Mouse (Mus musculus): ENCODE measurements at regions not wholly inside any gene's neighbourhood (a gene's known extent, or its start where the extent isn't known, plus 50 kb on each side); places are given as distances from the start of the nearest gene placed in this dataset.
A peak's percentile ranks its signal among the peaks of the same experiment; 100 is the strongest.

- WGBS, result 65% methylated on average over 8 of the region's 8 CpGs
- Histone ChIP-seq H3K4me1 (ENCODE audit: control insufficient read depth, insufficient read depth, low read length) (no peaks in the 10 kb centered on the region), H3K4me3 (ENCODE audit: low read depth, low read length) (no peak overlapping the region), H3K4me2 (ENCODE audit: low read depth, low read length) (no peak overlapping the region), H3K27ac (ENCODE audit: low read depth, low read length) (no peak overlapping the region), H3K9me3 (ENCODE audit: control insufficient read depth, low read length) (no peaks in the 10 kb centered on the region), H3K36me3 (ENCODE audit: control insufficient read depth, insufficient read depth, low read length) (no peaks in the 10 kb centered on the region), H3K9ac (replicated peaks; ENCODE audit: low read depth, low read length) (no peak overlapping the region), H3K27me3 (ENCODE audit: control insufficient read depth, insufficient read depth, low read length) (no peaks in the 10 kb centered on the region)
- no peak for ATAC-seq (ENCODE audit: low read depth)
Measured at GRCm38 (mm10) chr14:68973636-68974101, 320.4 kb downstream of the Synb start.

GRCm38 (mm10) chr14:68966758-68967157, 327.3 kb downstream of the Synb start:
- H3K36me3 ChIP-seq (ENCODE audit: control insufficient read depth, insufficient read depth, low read length), result no peaks in the 10 kb centered on the region
- H3K4me2 ChIP-seq (ENCODE audit: low read depth, low read length), result no peak overlapping the region
- H3K4me1 ChIP-seq (ENCODE audit: control insufficient read depth, insufficient read depth, low read length), result no peaks in the 10 kb centered on the region
- no peak for ATAC-seq (ENCODE audit: low read depth)
- H3K9me3 ChIP-seq (ENCODE audit: control insufficient read depth, low read length), result no peaks in the 10 kb centered on the region
- WGBS, result 3% methylated on average over 1 of the region's 1 CpGs
- no peak overlapping the region for H3K9ac ChIP-seq (replicated peaks; ENCODE audit: low read depth, low read length)
- H3K27ac ChIP-seq (ENCODE audit: low read depth, low read length), result no peak overlapping the region
- no peak overlapping the region for H3K4me3 ChIP-seq (ENCODE audit: low read depth, low read length)
- no peaks in the 10 kb centered on the region for H3K27me3 ChIP-seq (ENCODE audit: control insufficient read depth, insufficient read depth, low read length)

- no peak overlapping the region for H3K9ac ChIP-seq (replicated peaks; ENCODE audit: low read depth, low read length)
- H3K27me3 ChIP-seq (ENCODE audit: control insufficient read depth, insufficient read depth, low read length), result no peaks in the 10 kb centered on the region
- ATAC-seq (ENCODE audit: low read depth), result no peak
- no peak overlapping the region for H3K4me3 ChIP-seq (ENCODE audit: low read depth, low read length)
- no peaks in the 10 kb centered on the region for H3K4me1 ChIP-seq (ENCODE audit: control insufficient read depth, insufficient read depth, low read length)
- no peaks in the 10 kb centered on the region for H3K36me3 ChIP-seq (ENCODE audit: control insufficient read depth, insufficient read depth, low read length)
- 48% methylated on average over 9 of the region's 9 CpGs for WGBS
- H3K4me2 ChIP-seq (ENCODE audit: low read depth, low read length), result no peak overlapping the region
- H3K27ac ChIP-seq (ENCODE audit: low read depth, low read length), result no peak overlapping the region
- H3K9me3 ChIP-seq (ENCODE audit: control insufficient read depth, low read length), result no peaks in the 10 kb centered on the region
Measured at GRCm38 (mm10) chr14:68954577-68955460, 339.3 kb downstream of the Synb start.

GRCm38 (mm10) chr14:68945906-68946305, 348.2 kb downstream of the Synb start:
- WGBS, result 90% methylated on average over 3 of the region's 3 CpGs
- Histone ChIP-seq H3K27me3 (ENCODE audit: control insufficient read depth, insufficient read depth, low read length) (no peaks in the 10 kb centered on the region), H3K9me3 (ENCODE audit: control insufficient read depth, low read length) (no peaks in the 10 kb centered on the region), H3K27ac (ENCODE audit: low read depth, low read length) (no peak overlapping the region), H3K4me3 (ENCODE audit: low read depth, low read length) (no peak overlapping the region), H3K9ac (replicated peaks; ENCODE audit: low read depth, low read length) (no peak overlapping the region), H3K4me1 (ENCODE audit: control insufficient read depth, insufficient read depth, low read length) (no peaks in the 10 kb centered on the region), H3K4me2 (ENCODE audit: low read depth, low read length) (no peak overlapping the region), H3K36me3 (ENCODE audit: control insufficient read depth, insufficient read depth, low read length) (no peaks in the 10 kb centered on the region)
- ATAC-seq (ENCODE audit: low read depth), result no peak

GRCm38 (mm10) chr14:68945434-68945833, 348.7 kb downstream of the Synb start:
- H3K4me1 ChIP-seq (ENCODE audit: control insufficient read depth, insufficient read depth, low read length), result no peaks in the 10 kb centered on the region
- no peak for ATAC-seq (ENCODE audit: low read depth)
- H3K9ac ChIP-seq (replicated peaks; ENCODE audit: low read depth, low read length), result no peak overlapping the region
- H3K9me3 ChIP-seq (ENCODE audit: control insufficient read depth, low read length), result no peaks in the 10 kb centered on the region
- H3K4me3 ChIP-seq (ENCODE audit: low read depth, low read length), result no peak overlapping the region
- no peak overlapping the region for H3K27ac ChIP-seq (ENCODE audit: low read depth, low read length)
- H3K4me2 ChIP-seq (ENCODE audit: low read depth, low read length), result no peak overlapping the region
- WGBS, result 46% methylated on average over 4 of the region's 4 CpGs
- no peaks in the 10 kb centered on the region for H3K27me3 ChIP-seq (ENCODE audit: control insufficient read depth, insufficient read depth, low read length)
- no peaks in the 10 kb centered on the region for H3K36me3 ChIP-seq (ENCODE audit: control insufficient read depth, insufficient read depth, low read length)

GRCm38 (mm10) chr14:68941759-68942158, 352.3 kb downstream of the Synb start:
- Histone ChIP-seq H3K27ac (ENCODE audit: low read depth, low read length) (no peak overlapping the region), H3K27me3 (ENCODE audit: control insufficient read depth, insufficient read depth, low read length) (no peaks in the 10 kb centered on the region), H3K9ac (replicated peaks; ENCODE audit: low read depth, low read length) (no peak overlapping the region), H3K4me3 (ENCODE audit: low read depth, low read length) (no peak overlapping the region), H3K9me3 (ENCODE audit: control insufficient read depth, low read length) (no peaks in the 10 kb centered on the region), H3K4me1 (ENCODE audit: control insufficient read depth, insufficient read depth, low read length) (no peaks in the 10 kb centered on the region), H3K36me3 (ENCODE audit: control insufficient read depth, insufficient read depth, low read length) (no peaks in the 10 kb centered on the region), H3K4me2 (ENCODE audit: low read depth, low read length) (no peak overlapping the region)
- WGBS, result 75% methylated on average over 2 of the region's 2 CpGs
- no peak for ATAC-seq (ENCODE audit: low read depth)

GRCm38 (mm10) chr14:68941132-68941690, 352.9 kb downstream of the Synb start:
- no peaks in the 10 kb centered on the region for H3K4me1 ChIP-seq (ENCODE audit: control insufficient read depth, insufficient read depth, low read length)
- no peak overlapping the region for H3K9ac ChIP-seq (replicated peaks; ENCODE audit: low read depth, low read length)
- H3K27ac ChIP-seq (ENCODE audit: low read depth, low read length), result no peak overlapping the region
- no peaks in the 10 kb centered on the region for H3K27me3 ChIP-seq (ENCODE audit: control insufficient read depth, insufficient read depth, low read length)
- no peak overlapping the region for H3K4me3 ChIP-seq (ENCODE audit: low read depth, low read length)
- ATAC-seq (ENCODE audit: low read depth), result no peak
- no peaks in the 10 kb centered on the region for H3K9me3 ChIP-seq (ENCODE audit: control insufficient read depth, low read length)
- H3K36me3 ChIP-seq (ENCODE audit: control insufficient read depth, insufficient read depth, low read length), result no peaks in the 10 kb centered on the region
- WGBS, result 23% methylated on average over 7 of the region's 7 CpGs
- no peak overlapping the region for H3K4me2 ChIP-seq (ENCODE audit: low read depth, low read length)

- WGBS, result 55% methylated on average over 6 of the region's 6 CpGs
- Histone ChIP-seq H3K27ac (ENCODE audit: low read depth, low read length) (0 out of 2 replicates have a peak overlapping the region, but pooled peaks have one; percentile 12), H3K4me1 (ENCODE audit: control insufficient read depth, insufficient read depth, low read length) (peaks cover 13% of the 10 kb centered on the region; the same call in 1 of the 2 replicates), H3K9me3 (ENCODE audit: control insufficient read depth, low read length) (no peaks in the 10 kb centered on the region), H3K4me3 (ENCODE audit: low read depth, low read length) (no peak overlapping the region), H3K9ac (replicated peaks; ENCODE audit: low read depth, low read length) (no peak overlapping the region), H3K4me2 (ENCODE audit: low read depth, low read length) (no peak overlapping the region; the same call in 1 of the 2 replicates), H3K27me3 (ENCODE audit: control insufficient read depth, insufficient read depth, low read length) (no peaks in the 10 kb centered on the region), H3K36me3 (ENCODE audit: control insufficient read depth, insufficient read depth, low read length) (no peaks in the 10 kb centered on the region)
- peak; percentile 38 for ATAC-seq (ENCODE audit: low read depth)
Measured at GRCm38 (mm10) chr14:68935303-68935662, 358.8 kb downstream of the Synb start.

GRCm38 (mm10) chr14:68934611-68935302, 359.3 kb downstream of the Synb start:
- no peak overlapping the region for H3K9ac ChIP-seq (replicated peaks; ENCODE audit: low read depth, low read length)
- ATAC-seq (ENCODE audit: low read depth), result peak; percentile 95
- 7% methylated on average over 12 of the region's 12 CpGs for WGBS

More at GRCm38 (mm10) chr14:68934611-68935302, 359.3 kb downstream of the Synb start:
- H3K4me3 ChIP-seq (ENCODE audit: low read depth, low read length), result no peak overlapping the region
- H3K4me2 ChIP-seq (ENCODE audit: low read depth, low read length), result peak overlapping the region; percentile 12; the same call in 1 of the 2 replicates
- no peaks in the 10 kb centered on the region for H3K36me3 ChIP-seq (ENCODE audit: control insufficient read depth, insufficient read depth, low read length)
- no peaks in the 10 kb centered on the region for H3K9me3 ChIP-seq (ENCODE audit: control insufficient read depth, low read length)
- peaks cover 13% of the 10 kb centered on the region; the same call in 1 of the 2 replicates for H3K4me1 ChIP-seq (ENCODE audit: control insufficient read depth, insufficient read depth, low read length)
- H3K27me3 ChIP-seq (ENCODE audit: control insufficient read depth, insufficient read depth, low read length), result no peaks in the 10 kb centered on the region
- H3K27ac ChIP-seq (ENCODE audit: low read depth, low read length), result peak overlapping the region; percentile 24; the same call in 1 of the 2 replicates

All from neural tube, embryonic 14.5 days (tissue).